Mouse (Mus musculus): Measurements from ENCODE around the gene Rab5c.

Gene Rab5c

DNA sequence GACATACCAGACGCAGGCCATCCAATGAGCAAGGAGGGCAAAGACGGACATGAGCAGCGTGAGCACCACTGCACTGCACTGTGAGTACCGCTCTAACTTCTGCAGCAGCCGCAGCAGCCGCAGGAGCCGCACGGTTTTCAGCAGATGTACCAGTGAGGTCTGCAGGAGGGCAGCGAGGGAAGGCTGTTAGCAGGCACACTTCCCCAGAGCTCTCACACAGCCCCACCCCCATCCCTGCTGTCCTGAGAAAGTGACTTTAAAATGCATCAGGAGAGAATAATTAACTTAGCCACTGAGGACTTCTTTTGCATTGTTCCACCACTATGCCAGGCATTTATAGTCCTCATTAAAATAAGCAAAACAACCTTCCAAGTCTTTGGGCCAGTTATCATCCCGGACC is 14.3 kb upstream of the Rab5c start:
- DNase-seq: no peak

DNA sequence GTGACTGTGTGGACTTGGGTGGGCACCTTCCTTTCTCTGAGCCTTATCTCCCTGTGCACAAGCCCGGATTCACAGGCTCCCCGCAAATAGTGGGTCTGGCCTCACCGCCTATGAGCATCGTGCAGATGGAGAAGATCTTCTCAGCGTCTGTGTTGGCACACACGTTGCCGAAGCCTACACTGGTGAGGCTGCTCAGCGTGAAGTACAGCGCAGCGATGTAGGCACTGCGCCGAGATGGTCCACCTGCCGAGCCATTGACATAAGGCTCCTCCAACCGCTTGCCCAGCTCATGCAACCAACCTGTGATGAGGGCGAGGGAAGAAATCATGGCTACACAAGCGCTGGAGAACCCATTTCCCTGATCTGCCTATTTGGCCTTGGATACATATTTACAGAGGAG is 12.1 kb upstream of the Rab5c start:
- DNase-seq: no peak

DNA sequence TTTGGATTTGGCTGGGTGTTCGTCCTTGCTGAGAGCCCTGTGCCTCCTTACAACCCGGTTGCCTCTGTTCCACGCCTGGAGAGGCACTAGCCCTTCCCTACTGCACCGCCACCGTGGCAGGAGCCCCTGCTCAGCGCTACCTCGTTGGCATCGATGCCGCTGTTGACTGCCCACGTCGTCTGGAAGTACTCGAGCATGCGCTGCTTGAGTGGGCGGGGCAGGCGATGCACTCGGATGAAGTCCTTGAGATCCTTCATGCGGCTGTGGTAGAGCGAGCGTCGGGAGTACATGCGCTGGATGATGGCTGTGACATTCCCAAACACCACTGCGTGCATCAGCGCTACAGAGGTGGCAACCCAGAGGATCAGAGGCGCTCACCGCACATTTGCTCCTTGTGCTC is 11.5 kb upstream of the Rab5c start:
- no peak for DNase-seq

DNA sequence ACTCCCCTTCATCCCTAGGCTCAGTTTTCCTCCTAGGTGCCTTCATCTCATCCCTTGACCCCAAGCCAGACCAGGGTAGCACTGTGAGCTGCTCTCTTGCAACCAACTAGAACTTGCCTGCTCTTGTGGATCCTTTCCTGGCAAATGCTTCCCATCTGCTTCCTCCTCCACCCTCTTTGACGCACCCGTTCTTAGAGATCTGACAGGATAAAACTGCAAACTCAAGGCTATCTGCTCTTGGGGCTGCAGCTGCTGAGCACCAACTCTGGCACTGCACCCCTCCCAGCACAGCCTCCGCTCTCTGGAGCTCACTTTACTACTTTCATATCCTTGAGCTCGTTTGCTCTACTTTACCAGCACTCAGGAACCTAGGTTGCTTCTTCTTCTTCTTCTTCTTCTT is 10.6 kb upstream of the Rab5c start:
- no peak for DNase-seq

DNA sequence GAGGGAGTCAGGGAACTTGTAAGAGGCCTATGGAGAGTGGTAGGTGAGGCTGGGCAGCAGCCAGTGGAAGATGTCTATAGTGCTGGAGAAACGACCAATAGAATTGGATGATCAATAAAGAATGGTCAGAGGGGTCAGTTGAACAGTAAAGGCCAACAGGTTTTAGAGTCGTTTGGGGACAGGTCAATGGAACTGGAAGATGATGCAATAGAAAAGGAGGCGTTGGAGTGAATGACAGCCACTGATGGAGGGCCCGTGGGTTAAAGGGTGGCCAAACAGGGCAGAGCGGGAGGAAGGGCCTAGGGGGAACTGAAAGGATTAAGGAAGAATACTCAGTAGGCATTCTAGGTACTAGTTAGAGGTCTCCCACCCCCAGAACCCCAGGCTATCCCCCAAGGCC is 9.1 kb upstream of the Rab5c start:
- DNase-seq: no peak

DNA sequence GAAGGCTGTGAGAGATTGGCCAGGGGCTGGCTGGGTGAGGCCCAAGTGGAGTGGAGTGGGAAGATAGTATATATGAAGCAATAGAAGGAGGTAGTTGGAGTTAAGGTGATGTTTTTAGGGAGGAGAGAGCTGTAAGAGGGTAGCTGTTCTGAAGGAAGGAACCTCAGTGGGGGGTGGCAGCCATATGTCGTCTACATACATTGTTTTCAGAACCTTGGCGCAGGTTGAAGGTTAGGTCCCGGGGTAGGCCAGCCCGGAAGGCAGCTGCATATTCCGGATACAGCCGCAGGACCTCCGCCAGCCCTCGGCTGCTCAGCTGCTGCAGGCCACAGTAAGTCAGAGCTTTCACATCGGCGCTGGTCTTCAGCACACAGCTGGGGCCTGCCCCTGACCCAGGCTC is 8.5 kb upstream of the Rab5c start:
- no peak for DNase-seq

DNA sequence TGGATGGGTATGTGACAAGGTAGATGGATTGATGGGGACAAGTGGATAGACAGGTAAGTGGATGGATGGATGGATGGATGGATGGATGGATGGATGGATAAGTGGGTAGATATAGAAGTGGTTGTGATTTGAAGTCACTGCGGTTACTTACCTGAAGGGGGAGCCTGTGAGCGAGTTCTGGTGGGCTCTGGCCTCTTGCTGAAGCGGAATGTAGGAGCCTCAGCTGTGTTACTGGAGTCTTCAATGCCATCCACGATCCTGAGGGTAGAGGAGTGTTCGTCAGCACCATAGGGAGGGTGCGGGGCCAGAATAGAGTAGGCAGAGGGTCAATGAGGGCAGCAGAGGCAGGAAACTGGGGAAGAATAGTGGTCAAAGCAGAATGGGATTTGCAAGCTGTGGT is 7.1 kb upstream of the Rab5c start:
- peak; percentile 58 for DNase-seq

DNA sequence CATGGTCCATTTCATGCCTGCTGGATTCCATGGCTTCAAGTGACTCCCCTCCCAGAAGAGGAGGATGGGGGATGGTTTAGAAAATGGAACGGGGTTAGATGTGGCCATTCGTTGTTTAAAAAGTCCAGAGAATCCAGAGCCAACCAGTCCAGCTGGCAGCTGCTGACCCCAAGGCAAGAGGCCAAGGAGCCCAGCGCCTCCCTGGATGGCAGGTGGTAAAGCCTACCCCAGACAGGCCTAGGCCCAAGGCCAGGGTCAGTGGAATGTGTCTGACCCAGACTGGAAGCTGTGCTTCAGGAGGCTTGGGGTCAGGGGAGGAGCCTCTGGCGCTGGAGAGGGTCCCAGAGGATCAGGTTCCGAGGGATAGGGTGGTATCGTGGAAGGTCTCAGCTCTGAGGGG is 3.3 kb upstream of the Rab5c start:
- no peak for DNase-seq

DNA sequence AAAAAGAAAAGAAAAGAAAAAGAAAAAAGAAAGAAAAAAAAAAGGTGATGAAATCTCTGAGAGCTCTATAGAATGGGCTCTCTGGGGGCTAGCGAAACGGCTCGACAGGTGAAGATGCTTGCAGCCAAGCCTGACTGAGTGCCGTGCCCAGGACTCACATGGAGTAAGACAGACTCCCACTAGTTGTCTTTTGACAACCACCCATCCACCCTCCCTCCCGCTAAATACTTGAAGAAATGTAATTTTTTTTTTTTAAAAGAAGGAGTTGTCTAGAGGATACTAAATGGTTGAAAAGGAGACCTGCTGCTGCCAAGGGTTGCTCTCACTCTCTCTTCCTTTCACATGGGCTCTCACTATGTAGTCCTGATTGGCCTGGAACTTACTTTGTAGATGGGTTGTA is 734 bp upstream of the Rab5c start:
- DNase-seq: no peak

DNA sequence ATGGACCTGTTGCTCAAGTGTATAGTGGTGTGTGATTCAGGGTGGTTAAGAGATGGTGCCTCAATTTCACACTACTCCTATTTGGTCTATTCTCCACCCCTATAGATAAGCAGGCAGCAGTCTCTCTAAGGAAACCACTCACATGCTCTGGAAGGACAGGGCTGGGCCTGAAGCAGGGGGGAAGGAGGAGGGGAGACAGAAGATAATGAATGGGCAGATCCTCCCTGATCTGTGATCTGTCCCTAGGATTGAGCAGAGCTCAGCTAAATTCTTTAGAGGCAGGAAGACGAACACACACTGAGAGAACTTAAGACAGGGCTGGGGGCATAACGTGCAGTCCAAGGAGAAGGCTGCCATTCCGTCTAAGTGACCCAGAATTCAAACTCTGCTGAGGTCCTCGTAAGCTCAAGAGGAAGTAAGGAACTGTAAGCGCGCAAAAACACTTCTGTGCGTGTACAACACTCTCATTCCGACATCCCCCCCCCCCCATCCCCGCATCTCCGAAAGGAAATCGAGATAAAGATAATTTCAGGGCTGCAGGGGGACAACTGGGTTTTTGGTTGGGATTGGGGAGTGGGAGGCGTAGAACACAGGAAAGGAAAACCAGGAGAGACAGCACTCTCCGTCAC is 796 bp downstream of the Rab5c start:
- DNase-seq: no peak

DNA sequence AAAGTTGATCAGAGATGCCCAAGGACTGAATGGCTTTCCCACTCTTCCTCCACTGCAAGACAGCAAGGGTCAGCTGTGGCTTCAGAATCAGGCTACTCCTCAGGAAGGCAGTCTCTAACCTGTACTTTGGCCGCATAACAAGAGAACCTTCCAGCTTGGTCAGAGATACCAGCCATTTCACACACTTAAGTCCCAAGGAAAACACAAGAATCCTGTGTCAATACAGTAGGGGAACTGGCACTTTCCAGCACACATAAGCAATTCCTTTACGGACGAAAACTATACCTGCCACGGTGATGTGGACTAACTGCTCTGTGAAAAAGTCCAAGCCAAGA is 1.3 kb downstream of the Rab5c start:
- no peak for DNase-seq

DNA sequence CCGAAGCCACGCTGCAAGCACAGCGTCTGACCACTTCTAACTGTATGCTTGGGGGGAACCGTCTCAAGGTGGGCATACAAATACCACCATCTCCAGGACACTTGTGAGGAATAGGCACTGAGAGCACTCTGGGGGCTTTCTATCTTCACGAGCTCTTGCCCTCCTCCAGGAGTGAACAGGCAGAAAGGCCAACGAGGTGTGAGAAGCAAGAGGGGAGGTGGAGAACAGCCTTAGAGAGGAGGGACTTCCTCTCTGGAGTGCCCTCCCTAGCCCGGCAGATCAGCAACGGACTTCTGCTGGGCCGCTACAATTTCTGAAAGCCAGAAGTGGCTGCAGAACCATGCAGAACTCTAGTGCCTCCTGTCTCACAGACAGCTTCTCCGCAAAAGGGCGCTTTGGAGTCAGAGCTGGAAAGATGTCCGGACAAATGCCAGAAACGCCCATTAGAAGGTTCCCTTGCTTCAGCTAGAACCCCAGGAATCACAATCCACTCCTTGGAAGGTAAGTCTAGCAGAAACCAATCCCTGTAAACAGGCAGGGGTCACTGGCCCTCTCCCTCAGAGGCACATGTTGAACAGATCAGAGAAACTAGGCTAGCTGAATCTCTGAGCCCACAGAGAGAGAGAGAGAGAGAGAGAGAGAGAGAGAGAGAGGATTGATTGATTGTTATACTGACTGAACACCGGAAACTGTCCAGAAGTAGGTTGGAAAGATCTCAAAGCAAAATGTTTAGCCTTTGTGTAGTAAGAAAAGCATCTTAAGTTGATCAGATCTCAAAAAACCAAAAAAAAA is 1.9 kb downstream of the Rab5c start:
- DNase-seq: no peak

DNA sequence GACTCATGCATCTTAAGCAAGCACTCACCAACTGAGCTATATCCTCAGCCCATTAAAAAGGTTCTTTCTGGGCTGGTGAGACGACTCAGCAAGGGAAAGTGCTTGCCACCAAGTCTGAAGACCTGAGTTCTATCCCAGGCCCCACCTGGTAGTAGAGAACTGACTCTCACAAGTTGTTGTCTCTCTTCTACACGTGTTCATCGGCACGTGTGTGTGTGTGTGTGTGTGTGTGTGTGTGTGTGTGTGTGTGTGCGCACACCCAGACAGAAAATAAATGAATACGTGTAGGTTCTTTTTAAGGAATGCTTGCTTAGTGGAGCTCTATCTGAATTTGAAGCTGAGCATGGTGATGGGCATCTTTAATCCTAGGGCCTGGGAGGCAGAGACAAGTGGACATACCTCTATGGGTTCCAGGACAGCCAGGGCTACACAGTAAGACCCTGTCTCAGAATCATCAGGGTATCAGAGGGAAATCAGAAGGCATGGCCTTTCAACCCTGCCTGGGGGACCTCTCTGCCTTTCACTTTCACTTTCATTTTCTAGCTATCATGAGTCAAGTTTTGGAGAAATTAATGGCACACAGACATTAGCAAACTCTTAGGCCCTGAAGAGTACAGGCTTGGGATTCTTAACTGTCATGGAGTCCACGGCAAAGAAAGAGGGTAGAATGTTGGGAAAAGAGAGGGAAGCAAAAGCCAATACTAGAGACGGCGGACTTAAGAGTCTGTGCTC is 2.7 kb downstream of the Rab5c start:
- DNase-seq: no peak

DNA sequence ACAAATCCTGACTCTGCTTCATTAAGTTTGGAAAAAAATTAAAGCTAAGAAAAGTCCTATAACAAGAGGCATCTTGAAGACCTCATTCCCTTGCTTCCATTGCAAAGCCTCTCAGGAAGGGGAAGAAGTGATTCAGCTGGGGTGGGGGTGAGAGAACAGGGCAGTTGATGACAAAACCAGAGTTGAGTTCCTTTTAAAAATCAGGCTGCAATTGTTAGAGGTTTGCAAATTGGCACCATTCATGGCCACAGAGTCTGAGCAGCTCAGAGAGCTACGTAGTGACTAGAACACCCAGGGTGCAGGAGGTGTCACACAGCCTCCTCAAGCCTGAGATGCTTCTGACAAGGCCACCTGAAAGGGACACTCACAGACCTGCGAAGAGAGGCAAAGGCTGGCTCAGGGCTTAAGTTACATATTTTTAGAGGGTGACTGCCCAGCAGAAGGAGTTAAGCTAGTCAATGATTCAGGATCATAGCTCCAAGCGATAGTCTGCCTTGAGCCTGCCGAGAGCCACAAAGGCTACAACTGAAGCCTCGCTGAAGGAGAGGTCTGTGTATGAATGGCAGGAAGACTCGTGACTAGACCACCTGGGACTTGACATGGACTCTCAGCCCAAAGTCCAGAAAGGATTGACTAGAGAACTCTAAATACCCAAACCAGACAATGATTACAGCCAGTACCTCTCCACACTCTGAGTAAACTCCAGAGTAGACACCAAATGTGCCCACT is 7.4 kb downstream of the Rab5c start:
- no peak for DNase-seq

DNA sequence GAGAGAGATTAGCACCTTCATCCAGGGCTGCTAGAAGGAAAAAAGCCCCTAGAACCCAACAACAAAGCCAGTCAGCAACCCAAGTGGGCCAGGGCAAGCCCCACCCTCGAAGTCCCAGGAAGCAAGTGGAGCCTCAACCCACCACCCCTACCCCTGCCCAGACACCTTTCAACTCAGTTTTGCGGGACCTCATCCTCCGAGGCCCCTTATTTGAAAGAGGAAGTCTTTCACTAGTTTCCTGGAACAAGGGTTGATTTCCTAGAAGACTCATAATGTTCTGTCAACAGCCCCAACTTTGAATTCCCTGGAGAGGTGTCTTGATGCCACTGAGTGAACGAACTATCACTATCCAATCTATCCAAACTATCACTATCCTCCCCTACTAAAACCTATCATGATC is 8.0 kb downstream of the Rab5c start:
- DNase-seq: no peak

DNA sequence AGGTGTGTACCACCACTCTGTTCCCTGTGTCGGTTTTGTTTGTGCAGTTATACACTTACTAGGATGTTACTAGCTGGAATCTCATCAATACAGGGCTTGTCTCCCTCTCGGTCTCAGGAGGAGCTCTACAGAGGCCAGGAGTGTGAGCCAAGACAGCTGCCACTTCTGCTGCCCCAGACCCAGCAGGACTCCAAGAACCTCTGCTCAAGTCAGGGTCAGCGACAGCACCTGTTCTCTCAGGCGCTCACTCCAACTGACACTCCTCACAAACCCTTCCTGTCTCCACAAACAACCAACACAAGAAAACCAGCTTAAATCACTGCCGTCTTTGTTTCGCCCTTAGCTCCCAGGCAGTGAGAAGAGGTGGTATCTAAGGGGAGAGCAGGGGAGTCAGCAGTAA is 9.4 kb downstream of the Rab5c start:
- no peak for DNase-seq

DNA sequence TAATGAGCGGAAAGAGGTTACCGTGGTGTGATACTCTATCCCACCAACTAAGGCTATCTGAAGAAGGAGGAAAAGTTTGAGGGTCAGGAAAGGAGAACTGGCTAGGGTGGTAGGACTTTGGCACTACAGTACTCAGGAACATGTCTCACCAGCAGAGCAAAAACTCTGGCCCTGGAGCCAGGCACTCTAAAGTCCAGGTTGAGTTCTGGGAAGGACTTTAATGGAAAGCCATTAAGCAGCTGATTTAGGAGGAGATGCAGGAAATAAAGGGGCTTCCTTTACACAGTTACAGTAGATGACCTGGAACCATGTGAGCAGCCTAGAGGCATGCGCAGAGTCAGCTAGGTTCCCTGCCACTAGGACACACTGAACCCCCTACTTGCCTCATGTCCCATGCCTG is 10.8 kb downstream of the Rab5c start:
- no peak for DNase-seq

DNA sequence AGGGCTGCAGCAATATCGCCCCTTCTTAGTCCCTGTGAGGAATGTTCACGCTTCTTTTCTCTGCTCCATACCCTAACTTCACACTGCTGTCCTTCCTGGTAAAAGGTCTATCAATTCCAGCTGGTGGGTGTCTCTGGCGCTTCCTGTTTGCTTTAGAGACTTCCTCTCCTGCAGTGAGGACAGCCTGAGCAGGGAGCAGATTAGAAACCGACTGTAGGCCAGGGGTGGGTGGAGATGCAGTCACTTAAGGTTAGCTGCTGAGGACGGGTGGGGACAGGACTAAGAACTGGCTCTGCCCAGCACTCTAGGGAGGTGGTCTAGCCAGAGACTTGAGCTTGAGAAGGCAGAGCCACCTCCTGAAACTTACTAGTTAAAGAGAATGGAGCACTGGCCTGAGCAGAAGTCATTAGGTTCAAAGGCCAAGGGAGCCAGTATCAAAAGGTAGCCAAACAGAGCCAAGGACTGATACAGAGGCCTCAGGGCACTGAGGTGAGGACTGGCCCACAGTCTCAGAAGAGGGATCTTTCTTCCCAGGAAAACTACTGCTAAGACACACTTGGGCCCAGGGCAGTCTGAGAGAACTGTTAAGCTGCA is 13.0 kb downstream of the Rab5c start:
- DNase-seq: no peak

DNA sequence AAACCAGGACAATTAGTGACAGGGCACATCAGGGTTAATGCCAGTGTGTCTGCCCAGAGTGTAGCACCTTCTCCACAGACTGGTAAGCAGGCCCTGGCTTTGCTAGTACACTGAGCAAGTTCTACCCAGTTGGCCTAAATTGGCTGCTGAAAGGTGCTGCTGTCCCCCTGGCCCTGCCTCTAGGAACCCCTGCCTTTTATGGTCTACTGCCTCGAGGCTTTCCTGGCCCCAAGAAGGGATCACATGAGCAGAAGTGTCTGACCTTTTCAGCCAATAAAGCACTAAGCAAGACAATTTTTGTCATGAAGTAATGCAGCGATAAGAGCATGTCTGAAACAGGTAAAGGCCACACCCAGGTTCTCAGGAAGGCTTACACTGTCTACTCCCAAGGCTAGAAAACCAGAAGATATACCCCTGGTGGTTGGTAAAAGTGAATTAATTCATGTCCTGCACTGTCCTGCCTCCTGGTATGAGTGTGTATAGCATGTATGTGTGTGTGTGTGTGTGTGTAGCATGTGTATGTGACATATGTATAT is 15.5 kb downstream of the Rab5c start:
- DNase-seq: no peak

DNA sequence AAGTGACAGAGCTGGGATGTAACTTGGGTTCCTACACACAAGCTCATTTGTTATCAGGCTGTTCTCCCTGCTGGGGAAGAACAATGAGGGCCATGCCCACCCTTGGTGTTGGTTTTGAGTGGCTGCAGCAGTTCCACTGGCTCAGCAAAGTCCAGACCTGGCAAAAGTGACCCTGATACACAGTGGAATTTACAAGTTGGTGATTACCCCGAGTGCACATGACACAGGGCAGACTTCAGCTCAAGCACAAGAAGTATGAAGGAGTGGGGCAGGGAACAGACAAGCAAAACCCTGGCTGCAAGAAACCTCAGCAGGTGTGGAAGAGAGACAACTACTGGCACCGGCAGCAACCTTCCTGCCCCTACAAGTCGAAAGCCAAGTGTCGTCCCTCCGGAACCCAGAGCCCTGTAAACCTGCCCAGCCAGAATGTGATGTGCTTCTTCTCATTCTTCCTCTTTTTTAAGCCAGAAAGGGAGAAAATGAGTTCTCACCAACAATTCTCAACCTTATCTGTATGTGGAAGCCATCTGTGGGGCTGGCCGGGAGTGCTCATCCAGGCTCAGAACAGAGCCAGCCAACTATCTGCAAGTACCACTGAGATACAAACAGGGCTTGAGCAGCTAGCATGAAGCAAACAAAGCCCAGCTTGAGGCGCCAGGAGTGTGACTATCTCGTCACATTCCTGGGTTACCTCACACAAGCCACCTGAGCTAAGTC is 16.1 kb downstream of the Rab5c start:
- DNase-seq: no peak

DNA sequence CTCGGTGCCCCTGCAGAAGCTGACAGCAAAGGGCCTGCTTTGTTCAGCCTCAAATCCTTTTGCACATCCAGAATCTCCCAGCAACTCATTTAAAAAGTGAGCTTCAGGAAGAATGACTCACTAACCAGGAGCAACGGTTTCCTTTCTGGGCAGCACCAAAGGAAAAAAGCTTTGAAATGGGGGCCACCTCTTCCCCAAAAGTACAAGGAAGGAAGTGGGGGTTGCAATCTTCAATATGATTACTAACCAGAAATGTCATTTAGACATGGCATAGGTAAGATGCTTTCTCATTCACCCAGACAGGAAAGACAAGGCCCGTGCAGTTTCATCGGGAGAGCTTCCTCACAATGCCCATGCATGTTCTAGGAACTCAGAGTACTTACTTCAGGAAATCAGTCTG is 16.8 kb downstream of the Rab5c start:
- no peak for DNase-seq

DNA sequence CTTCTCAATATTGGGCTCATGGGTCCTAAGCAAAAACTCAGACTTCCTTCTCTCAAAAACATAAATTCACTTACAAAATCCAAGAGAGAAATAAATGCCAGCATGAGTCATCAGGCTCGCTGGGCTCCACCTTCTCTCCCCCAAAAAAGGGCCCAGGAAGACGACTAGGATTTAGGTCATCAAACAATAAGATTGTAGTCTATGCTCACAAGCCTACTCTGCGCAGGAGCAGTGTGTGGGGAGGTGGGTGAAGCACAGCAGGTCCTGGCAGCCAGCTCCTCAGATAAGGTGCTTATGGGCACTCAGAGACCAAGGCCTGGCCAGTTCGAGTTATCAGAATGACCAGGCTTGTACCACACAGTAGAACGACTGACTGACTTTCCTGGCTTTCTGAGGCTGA is 17.7 kb downstream of the Rab5c start:
- no peak for DNase-seq
